Mouse (Mus musculus): ENCODE data around the gene Spdye4a. TPM values are rescaled to one million over a fixed set of nuclear protein-coding genes. Genes with fewer than 3 reads are reported as not detected.

The Spdye4a gene
- total and polyA plus RNA-seq, 3 experiments = not detected

GRCm38 (mm10) chr5:143252791-143253185, 26.1 kb upstream of the Spdye4a start:
- Histone ChIP-seq H3K27me3 (ENCODE audit: insufficient read depth, low read length) (peaks cover 14% of the 10 kb centered on the region; the same call in 1 of the 2 replicates), H3K4me3 (ENCODE audit: low read depth, low read length) (peak overlapping the region; percentile 52; the same call in 1 of the 2 replicates), H3K4me1 (ENCODE audit: insufficient read depth, low read depth, low read length) (no peaks in the 10 kb centered on the region), H3K36me3 (replicated peaks) (peaks cover 93% of the 10 kb centered on the region), H3K9me3 (replicated peaks) (peaks cover 49% of the 10 kb centered on the region)
- ATAC-seq (ENCODE audit: extremely low read depth, insufficient number of reproducible peaks, low FRiP score, poor library complexity, severe bottlenecking) (no peak), DNase-seq (ENCODE audit: low spot score) (no peak)
- no peak for TF ChIP-seq CTCF (IDR thresholded peaks at IDR 0.05; ENCODE audit: low read depth, low read length)
- no peak for TF ChIP-seq POLR2AphosphoS5 (IDR thresholded peaks at IDR 0.05; ENCODE audit: insufficient replicate concordance, low read depth, low read length)
- TF ChIP-seq GATA2 (IDR thresholded peaks at IDR 0.05; ENCODE audit: borderline replicate concordance, low read depth, low read length) = no peak
- no peak for TF ChIP-seq GATA1 (IDR thresholded peaks at IDR 0.05; ENCODE audit: borderline replicate concordance, low read length)
- TF ChIP-seq TAL1 (conservative IDR thresholded peaks at IDR 0.05; ENCODE audit: low read depth, low read length) = no peak

- DNase-seq (ENCODE audit: low spot score) = no peak
- H3K4me3 ChIP-seq (ENCODE audit: low read depth, low read length) = no peak overlapping the region
- ATAC-seq (ENCODE audit: extremely low read depth, insufficient number of reproducible peaks, low FRiP score, poor library complexity, severe bottlenecking) = no peak
- peaks cover 93% of the 10 kb centered on the region for H3K36me3 ChIP-seq (replicated peaks)
- H3K27me3 ChIP-seq (ENCODE audit: insufficient read depth, low read length) = peaks cover 14% of the 10 kb centered on the region; the same call in 1 of the 2 replicates
- no peaks in the 10 kb centered on the region for H3K4me1 ChIP-seq (ENCODE audit: insufficient read depth, low read depth, low read length)
- peaks cover 49% of the 10 kb centered on the region for H3K9me3 ChIP-seq (replicated peaks)
- no peak for TF ChIP-seq GATA1 (IDR thresholded peaks at IDR 0.05; ENCODE audit: borderline replicate concordance, low read length)
Measured at GRCm38 (mm10) chr5:143252039-143252438, 25.3 kb upstream of the Spdye4a start.

- TF ChIP-seq GATA2 (IDR thresholded peaks at IDR 0.05; ENCODE audit: borderline replicate concordance, low read depth, low read length) = no peak
- no peak for TF ChIP-seq CTCF (IDR thresholded peaks at IDR 0.05; ENCODE audit: low read depth, low read length)
- no peak for TF ChIP-seq GATA1 (IDR thresholded peaks at IDR 0.05; ENCODE audit: borderline replicate concordance, low read length)
- no peak for TF ChIP-seq POLR2AphosphoS5 (IDR thresholded peaks at IDR 0.05; ENCODE audit: insufficient replicate concordance, low read depth, low read length)
- TF ChIP-seq TAL1 (conservative IDR thresholded peaks at IDR 0.05; ENCODE audit: low read depth, low read length) = no peak
- DNase-seq (ENCODE audit: low spot score) = no peak
- no peak for ATAC-seq (ENCODE audit: extremely low read depth, insufficient number of reproducible peaks, low FRiP score, poor library complexity, severe bottlenecking)
- Histone ChIP-seq H3K4me3 (ENCODE audit: low read depth, low read length) (peak overlapping the region; percentile 13; the same call in 1 of the 2 replicates), H3K36me3 (replicated peaks) (peaks cover 97% of the 10 kb centered on the region), H3K4me1 (ENCODE audit: insufficient read depth, low read depth, low read length) (no peaks in the 10 kb centered on the region), H3K9me3 (replicated peaks) (peaks cover 32% of the 10 kb centered on the region), H3K27me3 (ENCODE audit: insufficient read depth, low read length) (peaks cover 6% of the 10 kb centered on the region; the same call in 1 of the 2 replicates)
Measured at GRCm38 (mm10) chr5:143244926-143245325, 18.2 kb upstream of the Spdye4a start.

GRCm38 (mm10) chr5:143236036-143236435, 9.3 kb upstream of the Spdye4a start:
- Histone ChIP-seq H3K36me3 (replicated peaks) (peaks cover 45% of the 10 kb centered on the region), H3K4me3 (ENCODE audit: low read depth, low read length) (peak overlapping the region; percentile 80), H3K9me3 (replicated peaks) (no peaks in the 10 kb centered on the region)

GRCm38 (mm10) chr5:143235028-143235693, 8.5 kb upstream of the Spdye4a start, which contains the start of gene Zfp12:
Gene Zfp12, plus strand, starts transcription at chr5:143235163.
- TF ChIP-seq CTCF (IDR thresholded peaks at IDR 0.05; ENCODE audit: low read depth, low read length) (no peak), GATA2 (IDR thresholded peaks at IDR 0.05; ENCODE audit: borderline replicate concordance, low read depth, low read length) (no peak), GATA1 (IDR thresholded peaks at IDR 0.05; ENCODE audit: borderline replicate concordance, low read length) (no peak), POLR2AphosphoS5 (IDR thresholded peaks at IDR 0.05; ENCODE audit: insufficient replicate concordance, low read depth, low read length) (no peak), TAL1 (conservative IDR thresholded peaks at IDR 0.05; ENCODE audit: low read depth, low read length) (no peak)
- peaks cover 26% of the 10 kb centered on the region for H3K4me1 ChIP-seq (ENCODE audit: insufficient read depth, low read depth, low read length)
- ATAC-seq (ENCODE audit: extremely low read depth, insufficient number of reproducible peaks, low FRiP score, poor library complexity, severe bottlenecking) (peak; percentile 75), DNase-seq (ENCODE audit: low spot score) (peak; percentile 93)
- no peaks in the 10 kb centered on the region for H3K9me3 ChIP-seq (replicated peaks)
- peak within 1 kb of the TSS; percentile 80 for H3K4me3 ChIP-seq (ENCODE audit: low read depth, low read length)
- peaks cover 36% of the 10 kb centered on the region for H3K36me3 ChIP-seq (replicated peaks)
- H3K27me3 ChIP-seq (ENCODE audit: insufficient read depth, low read length) = peaks cover 3% of the 10 kb centered on the region; the same call in 1 of the 2 replicates

More at GRCm38 (mm10) chr5:143236036-143236435, 9.3 kb upstream of the Spdye4a start:
- Histone ChIP-seq H3K4me1 (ENCODE audit: insufficient read depth, low read depth, low read length) (peaks cover 26% of the 10 kb centered on the region), H3K27me3 (ENCODE audit: insufficient read depth, low read length) (no peaks in the 10 kb centered on the region)
- ATAC-seq (ENCODE audit: extremely low read depth, insufficient number of reproducible peaks, low FRiP score, poor library complexity, severe bottlenecking) (no peak), DNase-seq (ENCODE audit: low spot score) (no peak)
- TF ChIP-seq TAL1 (conservative IDR thresholded peaks at IDR 0.05; ENCODE audit: low read depth, low read length) (no peak), GATA2 (IDR thresholded peaks at IDR 0.05; ENCODE audit: borderline replicate concordance, low read depth, low read length) (no peak), CTCF (IDR thresholded peaks at IDR 0.05; ENCODE audit: low read depth, low read length) (no peak), POLR2AphosphoS5 (IDR thresholded peaks at IDR 0.05; ENCODE audit: insufficient replicate concordance, low read depth, low read length) (no peak), GATA1 (IDR thresholded peaks at IDR 0.05; ENCODE audit: borderline replicate concordance, low read length) (no peak)

GRCm38 (mm10) chr5:143222287-143222686, 4.4 kb downstream of the Spdye4a start:
- Histone ChIP-seq H3K36me3 (replicated peaks) (no peaks in the 10 kb centered on the region), H3K27me3 (ENCODE audit: insufficient read depth, low read length) (peaks cover 28% of the 10 kb centered on the region), H3K4me3 (ENCODE audit: low read depth, low read length) (no peak overlapping the region), H3K9me3 (replicated peaks) (no peaks in the 10 kb centered on the region), H3K4me1 (ENCODE audit: insufficient read depth, low read depth, low read length) (0 out of 2 replicates have a peak, but pooled peaks cover 3% of the 10 kb centered on the region)
- no peak for DNase-seq (ENCODE audit: low spot score)
- TF ChIP-seq GATA2 (IDR thresholded peaks at IDR 0.05; ENCODE audit: borderline replicate concordance, low read depth, low read length) = no peak
- TF ChIP-seq TAL1 (conservative IDR thresholded peaks at IDR 0.05; ENCODE audit: low read depth, low read length) = no peak
- TF ChIP-seq POLR2AphosphoS5 (IDR thresholded peaks at IDR 0.05; ENCODE audit: insufficient replicate concordance, low read depth, low read length) = no peak
- no peak for TF ChIP-seq GATA1 (IDR thresholded peaks at IDR 0.05; ENCODE audit: borderline replicate concordance, low read length)
- no peak for TF ChIP-seq CTCF (IDR thresholded peaks at IDR 0.05; ENCODE audit: low read depth, low read length)
- no peak for ATAC-seq (ENCODE audit: extremely low read depth, insufficient number of reproducible peaks, low FRiP score, poor library complexity, severe bottlenecking)

All from G1E (cell line).